Mouse (Mus musculus) lung, postnatal 36 days (tissue): Measurements from ENCODE around the gene Wwc2.

ENCODE experiments used
- DNase-seq: peaks from one replicate; pipeline ENCODE4 v3.0.0; 2022; ENCODE audit warnings: mixed read lengths

The Wwc2 gene

DNA sequence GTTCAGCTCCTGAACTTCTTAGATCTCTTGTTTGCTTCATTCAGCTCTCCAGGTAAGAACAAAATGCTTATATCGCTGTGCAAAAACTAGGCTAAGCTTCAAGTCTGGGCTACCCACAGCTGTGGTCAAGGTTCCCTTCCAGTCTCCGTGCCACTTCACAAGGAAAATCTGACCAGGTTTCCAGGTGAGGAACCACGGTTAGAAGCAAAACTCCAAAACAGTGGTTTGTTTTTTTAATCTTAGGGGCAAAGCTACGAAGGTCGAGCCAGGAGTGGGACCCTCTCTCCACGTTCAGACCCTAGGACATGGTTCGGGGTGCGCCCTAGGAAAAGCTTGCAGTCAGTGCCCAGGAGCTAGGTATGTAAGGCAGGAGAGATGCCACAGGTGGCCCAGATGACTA is 1.5 kb downstream of the Wwc2 start:
- no peak for DNase-seq

DNA sequence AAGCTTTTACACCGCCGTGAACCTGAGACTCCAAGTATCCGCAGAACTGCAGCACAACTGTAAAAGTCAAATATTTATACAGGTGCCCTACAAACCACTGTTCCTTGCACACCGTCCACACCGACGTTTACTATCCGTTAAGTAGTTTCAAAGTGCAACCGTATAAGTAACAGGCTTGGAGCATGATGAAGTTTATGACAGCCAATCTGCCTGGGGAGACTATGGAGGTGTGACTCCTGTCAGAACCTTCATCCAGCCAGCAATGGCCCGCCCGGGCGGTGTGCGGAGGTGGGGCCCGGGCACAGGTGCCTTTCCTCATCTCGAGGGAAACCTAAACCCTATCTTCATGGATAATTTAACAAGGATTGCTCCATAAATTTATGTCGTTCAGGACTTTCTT is 2.6 kb downstream of the Wwc2 start:
- DNase-seq: no peak

- DNase-seq: no peak
Measured at GRCm38 (mm10) chr8:47985644-47986043, 5.1 kb downstream of the Wwc2 start.

DNA sequence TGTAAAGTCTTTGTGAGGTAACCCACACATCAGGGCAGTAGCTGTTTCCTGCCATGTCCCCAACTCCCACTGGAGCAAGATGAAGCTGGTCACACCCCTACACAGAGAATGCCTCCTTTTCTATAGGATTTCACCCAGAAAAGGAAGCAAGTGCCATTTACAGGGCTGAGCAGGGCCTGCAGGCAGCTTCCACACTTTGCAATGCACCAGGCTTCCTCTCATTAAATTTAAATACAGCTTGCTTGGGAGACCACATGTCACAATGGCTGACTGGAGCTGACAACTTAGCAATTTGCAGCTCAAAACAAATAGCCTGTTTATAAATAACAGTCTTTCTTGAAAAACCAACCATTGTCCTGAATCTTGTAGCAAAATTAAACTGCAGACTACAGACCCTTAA is 5.5 kb downstream of the Wwc2 start:
- no peak for DNase-seq

- no peak for DNase-seq
Measured at GRCm38 (mm10) chr8:47981075-47981474, 9.6 kb downstream of the Wwc2 start.

DNA sequence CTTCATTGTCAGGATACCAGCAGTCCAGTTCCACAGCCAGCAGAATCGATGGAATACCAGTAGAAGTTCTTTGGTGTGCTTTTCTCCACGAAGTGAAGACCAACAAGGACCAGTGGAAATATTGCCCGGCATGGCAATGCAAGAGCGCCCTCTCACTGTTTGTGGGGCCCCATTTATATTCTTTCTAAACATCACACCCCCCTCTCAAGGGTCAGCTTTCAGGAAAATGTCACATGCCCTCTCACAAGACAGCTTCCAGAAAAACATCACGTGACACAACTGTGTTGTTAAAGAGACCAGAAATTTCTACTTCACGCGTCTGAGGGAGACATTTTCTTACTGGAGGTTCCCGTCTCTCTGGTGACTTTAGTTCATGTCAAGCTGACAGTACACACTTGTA is 10.8 kb downstream of the Wwc2 start:
- DNase-seq: no peak

DNA sequence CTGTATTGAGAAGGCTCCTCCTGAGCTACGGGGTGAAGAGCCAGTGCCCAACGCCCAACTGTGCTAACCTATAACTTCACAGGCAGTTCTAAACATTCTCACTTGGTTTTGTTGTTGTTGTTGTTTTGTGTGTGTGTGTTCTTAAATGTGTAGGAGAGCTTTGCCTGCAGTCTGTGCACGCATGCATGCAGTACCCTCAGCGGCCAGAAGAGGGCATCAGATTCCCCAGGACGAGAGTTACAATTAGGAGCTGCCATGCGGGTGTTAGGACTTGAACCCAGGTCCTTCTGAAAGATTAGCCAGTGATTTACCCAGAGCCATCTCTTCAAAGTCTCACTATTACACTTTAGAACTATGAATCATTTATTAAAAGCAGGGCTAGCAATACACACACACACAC is 12.0 kb downstream of the Wwc2 start:
- DNase-seq: peak; percentile 58

GRCm38 (mm10) chr8:47974963-47975314 is 15.8 kb downstream of the Wwc2 start:
- DNase-seq: no peak

DNA sequence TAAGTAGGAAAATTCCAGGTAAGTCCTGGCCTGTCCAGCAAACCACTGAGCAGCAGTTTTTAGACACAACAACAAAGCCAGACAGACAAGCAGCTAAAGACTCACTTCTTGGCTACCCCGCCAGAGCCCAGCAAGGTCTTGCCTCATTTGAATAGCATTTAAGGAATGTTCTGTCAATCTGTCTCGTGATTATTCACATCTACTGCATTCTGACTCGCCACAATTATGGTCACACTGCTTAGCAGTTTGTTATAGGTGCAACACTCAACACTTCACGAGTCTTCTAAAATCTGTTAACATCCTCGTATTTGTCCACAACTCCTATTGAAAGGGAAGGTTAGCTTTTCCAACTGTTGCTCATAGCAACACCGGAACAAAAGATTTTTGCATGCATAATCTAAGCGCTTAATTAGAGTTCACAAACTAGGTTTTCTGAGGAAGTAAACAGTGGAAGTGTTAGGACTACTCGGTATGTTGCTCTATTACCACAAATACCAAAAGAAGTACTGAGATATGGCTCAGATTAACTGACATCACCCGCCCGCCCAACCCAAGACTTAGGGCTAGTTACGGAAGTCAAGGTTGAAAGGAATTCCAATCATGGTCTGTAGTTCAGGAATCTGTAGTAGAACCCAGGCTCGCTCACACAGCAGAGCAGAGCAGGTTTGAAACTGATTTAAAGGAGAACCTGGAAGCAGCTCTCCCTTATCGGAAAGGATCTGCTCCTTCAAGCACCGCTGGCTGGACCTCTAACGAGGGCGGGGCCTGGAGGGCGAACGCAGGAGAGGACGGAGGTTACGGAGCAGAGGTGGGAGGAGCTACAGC is 16.4 kb downstream of the Wwc2 start:
- DNase-seq: peak; percentile 84

- DNase-seq: no peak
Measured at GRCm38 (mm10) chr8:47971121-47971520, 19.6 kb downstream of the Wwc2 start.

DNA sequence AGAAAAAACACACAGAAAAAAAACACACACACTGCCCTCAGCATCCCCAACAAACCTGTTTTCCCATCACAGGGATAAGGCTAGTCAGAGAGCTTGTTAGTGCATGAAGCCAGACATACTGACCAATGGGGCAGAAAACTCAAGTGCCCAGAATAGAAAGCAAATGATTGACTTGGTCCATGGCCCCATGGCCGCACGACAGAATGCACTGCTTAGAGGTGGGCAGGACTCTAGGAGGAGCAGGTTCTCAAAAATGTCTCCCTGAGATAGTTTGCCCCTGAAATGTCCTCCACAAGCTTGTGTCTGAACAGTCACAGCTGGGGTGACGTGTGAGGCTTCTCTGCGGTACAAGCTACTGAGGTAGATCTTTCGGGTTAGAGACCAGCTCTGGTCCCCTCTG is 20.1 kb downstream of the Wwc2 start:
- no peak for DNase-seq

DNA sequence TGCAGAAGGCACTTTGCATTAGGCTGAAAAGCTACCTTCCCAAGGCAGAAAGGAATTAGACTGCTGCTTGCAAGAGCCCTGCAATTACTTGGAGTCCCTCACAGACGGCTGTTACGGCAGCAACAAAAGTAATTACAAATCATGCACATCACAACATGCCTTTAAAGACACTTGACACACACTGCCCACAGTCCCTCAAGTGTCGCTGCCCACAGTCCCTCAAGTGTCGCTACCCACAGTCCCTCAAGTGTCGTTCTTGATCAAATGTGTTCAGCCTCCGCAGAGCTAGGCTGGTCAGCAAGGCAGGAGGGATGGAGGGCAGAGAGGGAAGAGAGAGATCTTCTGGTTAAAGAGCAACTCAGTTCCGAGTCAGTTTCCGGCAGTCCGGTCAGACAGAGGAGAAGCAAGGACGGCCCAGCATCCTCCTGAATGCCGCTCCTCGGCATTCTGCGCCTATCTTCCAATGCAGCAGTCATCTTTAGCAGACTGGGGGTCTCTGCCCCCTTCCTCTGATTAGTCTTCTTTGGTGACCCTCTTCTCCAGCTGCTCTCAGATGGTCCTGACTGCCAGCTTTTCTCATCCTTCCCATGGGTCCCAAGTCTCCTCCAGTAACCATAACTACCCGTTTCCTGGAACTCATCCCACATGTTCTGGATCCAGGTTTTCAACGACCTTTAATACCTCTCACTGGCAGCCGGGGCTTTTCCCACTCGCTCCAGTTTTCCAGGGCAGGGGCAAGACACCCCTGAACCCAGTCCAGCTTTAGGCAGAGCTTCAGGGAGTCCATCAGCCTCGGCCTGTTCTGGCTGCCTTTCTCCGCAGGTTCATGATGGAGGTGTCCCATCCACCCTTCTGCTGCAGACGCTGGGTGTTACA is 23.4 kb downstream of the Wwc2 start:
- DNase-seq: no peak

- no peak for DNase-seq
Measured at GRCm38 (mm10) chr8:47962484-47962883, 28.2 kb downstream of the Wwc2 start.

GRCm38 (mm10) chr8:47962005-47962404 is 28.7 kb downstream of the Wwc2 start:
- peak; percentile 79 for DNase-seq

- DNase-seq: peak; percentile 35
Measured at GRCm38 (mm10) chr8:47957560-47957959, 33.2 kb downstream of the Wwc2 start.

DNA sequence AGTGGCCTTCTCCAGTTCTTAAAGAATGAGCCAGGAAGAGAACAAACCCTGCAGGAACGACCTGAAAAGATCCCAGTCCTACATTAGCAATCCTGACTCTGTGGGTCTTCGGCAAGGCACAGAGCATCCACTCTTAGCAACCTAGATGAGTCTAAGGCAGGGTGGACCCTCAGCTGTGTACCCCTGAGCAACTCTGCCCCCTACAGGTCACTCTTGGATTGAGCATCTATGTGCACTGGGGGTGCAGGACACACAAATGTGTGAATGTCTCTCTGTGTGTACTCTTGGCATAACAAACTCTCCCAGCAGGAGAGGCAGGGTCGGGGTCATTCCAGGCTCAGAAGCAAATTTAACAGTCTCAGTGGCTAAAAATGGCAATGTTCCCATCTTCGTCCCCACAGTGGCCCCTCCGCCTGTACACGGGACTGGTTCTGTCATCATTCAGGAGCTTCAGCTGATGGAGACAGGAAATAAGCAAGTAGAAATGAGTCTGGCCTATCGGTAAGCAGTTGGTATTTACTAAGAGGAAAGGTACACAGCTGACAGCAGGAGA is 39.3 kb downstream of the Wwc2 start:
- DNase-seq: peak; percentile 65

GRCm38 (mm10) chr8:47948836-47949235 is 41.9 kb downstream of the Wwc2 start:
- DNase-seq: no peak

- DNase-seq: peak; percentile 38
Measured at GRCm38 (mm10) chr8:47947672-47948618, 42.8 kb downstream of the Wwc2 start.

DNA sequence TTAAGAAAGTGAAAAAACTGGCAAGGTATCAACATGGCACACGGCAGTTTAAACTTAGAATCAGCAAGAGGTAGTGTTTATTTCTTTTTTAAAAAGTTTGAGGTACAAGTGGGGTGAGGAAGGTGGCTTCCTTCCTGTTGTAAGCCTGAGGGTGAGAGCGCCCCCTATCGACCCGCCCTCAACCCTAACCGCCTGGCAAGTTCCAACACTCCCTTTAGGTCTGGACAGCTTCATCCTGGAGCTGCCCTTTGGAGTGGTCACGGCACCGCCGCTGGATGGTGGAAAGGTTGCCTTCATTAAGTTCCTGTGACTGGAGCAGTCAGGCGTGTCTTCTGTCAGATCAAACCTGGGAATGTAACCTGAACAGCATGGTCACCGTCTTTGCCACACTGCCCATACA is 47.7 kb downstream of the Wwc2 start:
- peak; percentile 63 for DNase-seq

DNA sequence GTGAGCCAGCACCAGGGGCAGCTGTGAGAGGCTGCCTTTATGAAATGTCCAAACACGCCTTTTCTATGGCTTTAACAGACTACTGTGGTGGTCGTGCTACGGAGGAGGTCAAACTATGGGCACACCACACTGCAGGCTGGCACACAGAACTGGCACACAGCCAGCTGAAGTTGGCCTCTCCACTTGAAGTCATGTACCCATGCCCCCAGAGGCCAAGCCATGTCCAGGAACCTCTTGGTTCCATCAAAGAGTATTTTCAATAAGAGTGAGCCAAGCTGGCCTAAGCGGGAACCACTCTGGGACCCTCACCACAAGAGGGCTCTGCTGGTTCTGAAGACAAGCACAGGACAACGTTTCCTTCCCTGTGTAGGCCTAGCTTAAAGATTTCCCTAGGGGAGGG is 49.7 kb downstream of the Wwc2 start:
- DNase-seq: peak; percentile 63

DNA sequence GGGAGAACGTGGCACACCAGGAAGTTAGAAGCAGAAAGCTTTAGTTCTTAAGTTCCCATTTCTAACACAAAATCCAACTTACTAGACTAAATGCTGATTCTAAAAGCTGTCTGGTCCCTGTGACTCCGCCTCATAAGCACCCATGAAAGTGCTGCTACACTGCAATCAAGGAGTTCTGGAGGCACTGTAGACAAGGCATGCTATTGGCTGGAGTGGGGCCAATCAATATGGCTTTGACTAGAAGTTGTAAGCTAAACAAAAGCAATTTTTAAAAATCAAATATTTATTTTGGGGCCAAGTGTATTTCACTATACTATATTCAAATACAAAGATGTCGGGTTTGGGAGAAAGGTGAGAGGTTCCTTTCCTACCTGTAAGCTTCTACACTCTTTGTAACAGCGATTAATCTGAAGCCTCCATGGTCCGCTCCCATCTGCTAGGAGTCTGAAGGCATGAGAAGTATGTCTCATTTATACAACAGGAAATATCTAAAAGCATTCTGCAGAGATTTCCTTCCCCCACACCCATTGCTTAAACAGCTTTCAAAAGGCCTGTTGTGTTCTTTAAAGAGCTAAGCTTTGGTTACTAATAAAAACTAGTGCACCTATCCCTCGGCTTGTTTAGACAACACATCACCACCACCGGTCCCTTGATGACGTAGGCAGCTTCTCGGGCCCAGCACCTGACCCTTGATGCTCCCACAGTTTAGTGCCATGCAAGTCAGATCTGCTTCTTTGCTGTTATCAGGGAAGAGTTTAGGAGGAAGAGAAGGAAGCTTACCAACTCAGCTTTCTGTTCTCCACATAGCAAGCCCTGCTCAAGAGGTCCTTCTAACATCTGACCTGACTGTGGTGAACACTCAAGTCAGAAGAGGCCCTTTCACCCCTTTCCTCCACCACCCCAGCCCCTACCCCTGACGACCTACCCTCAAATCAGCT is 50.5 kb downstream of the Wwc2 start:
- DNase-seq: peak; percentile 61
